Mouse (Mus musculus) cerebellum, postnatal 4 days (tissue): ENCODE measurements at regions not wholly inside any gene's neighbourhood (a gene's known extent, or its start where the extent isn't known, plus 50 kb on each side); places are given as distances from the start of the nearest gene placed in this dataset.

Source experiments
- DNase-seq, 2 experiments: peaks; one replicate each; pipeline ENCODE4 v3.0.0; 2022; ENCODE audit warnings: low spot score in 2 of 2, mixed read lengths in 1 of 2

- peak; percentile 72 to 87 for DNase-seq
Measured at GRCm38 (mm10) chr13:83730713-83731480, 227.1 kb downstream of the Mef2c start.

- DNase-seq: no peak
Measured at GRCm38 (mm10) chr13:83731481-83732006, 227.7 kb downstream of the Mef2c start.

- peak in 1 of 2 experiments; percentile 63 for DNase-seq
Measured at GRCm38 (mm10) chr13:83732283-83733121, 228.7 kb downstream of the Mef2c start.

GRCm38 (mm10) chr13:83733231-83733990, 229.6 kb downstream of the Mef2c start:
- DNase-seq: peak in 1 of 2 experiments; percentile 56

GRCm38 (mm10) chr13:83733991-83734610, 230.3 kb downstream of the Mef2c start:
- no peak for DNase-seq

- DNase-seq: no peak
Measured at GRCm38 (mm10) chr13:83734656-83735055, 230.8 kb downstream of the Mef2c start.

- no peak for DNase-seq
Measured at GRCm38 (mm10) chr13:83735101-83735500, 231.3 kb downstream of the Mef2c start.

GRCm38 (mm10) chr13:83735631-83736475, 232.0 kb downstream of the Mef2c start:
- DNase-seq: no peak

GRCm38 (mm10) chr13:83737031-83737825, 233.4 kb downstream of the Mef2c start:
- DNase-seq: no peak

GRCm38 (mm10) chr13:83737826-83738527, 234.1 kb downstream of the Mef2c start:
- DNase-seq: peak in 1 of 2 experiments; percentile 54

- DNase-seq: peak in 1 of 2 experiments; percentile 48
Measured at GRCm38 (mm10) chr13:83738528-83738981, 234.7 kb downstream of the Mef2c start.

- no peak for DNase-seq
Measured at GRCm38 (mm10) chr13:83739131-83739530, 235.3 kb downstream of the Mef2c start.

- peak in 1 of 2 experiments; percentile 62 for DNase-seq
Measured at GRCm38 (mm10) chr13:83739541-83740061, 235.8 kb downstream of the Mef2c start.

GRCm38 (mm10) chr13:83740101-83740500, 236.3 kb downstream of the Mef2c start:
- DNase-seq: no peak

- DNase-seq: no peak
Measured at GRCm38 (mm10) chr13:83740771-83741170, 236.9 kb downstream of the Mef2c start.

- peak in 1 of 2 experiments; percentile 15 for DNase-seq
Measured at GRCm38 (mm10) chr13:83741591-83742021, 237.8 kb downstream of the Mef2c start.

- no peak for DNase-seq
Measured at GRCm38 (mm10) chr13:83742102-83742501, 238.3 kb downstream of the Mef2c start.

GRCm38 (mm10) chr13:83742546-83742945, 238.7 kb downstream of the Mef2c start:
- DNase-seq: no peak
